Mouse (Mus musculus) ES-Bruce4 (cell line): ENCODE data around the gene Spdef.

Experiments
- CTCF ChIP-seq: IDR thresholded peaks from one replicate; pipeline ENCODE4 v1.8.1; 2011; ENCODE audit warnings: low read depth, low read length
- POLR2A ChIP-seq: IDR thresholded peaks from one replicate; pipeline ENCODE4 v1.8.1; 2011; ENCODE audit warnings: low read length; ENCODE audit not compliant: insufficient read depth

DNA sequence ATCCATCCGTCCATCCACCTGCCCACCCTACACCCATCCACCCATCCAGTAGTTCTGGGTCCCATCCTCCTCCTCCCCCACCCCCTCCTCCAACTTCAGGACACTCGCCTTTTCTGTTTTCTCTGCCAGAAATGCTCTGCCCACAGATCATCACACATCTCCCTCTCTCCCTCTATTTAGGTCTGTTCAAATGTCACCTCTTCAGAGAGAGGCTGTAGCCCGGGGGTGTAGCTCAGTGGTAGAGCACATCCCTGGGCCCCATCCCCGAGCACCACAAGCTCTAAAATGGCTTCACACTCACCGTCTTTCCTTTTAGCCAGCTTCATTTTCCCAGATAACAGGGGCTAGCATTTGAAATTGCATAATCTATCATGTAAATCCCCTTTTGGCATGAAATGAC, 51.0 kb downstream of the Spdef start:
- TF ChIP-seq CTCF (no peak), POLR2A (no peak)
